Mouse (Mus musculus): ENCODE results near the gene Als2cl.

Gene Als2cl

GRCm38 (mm10) chr9:110879191-110879920, at the start of gene Als2cl:
Gene Als2cl (plus strand): TSS chr9:110879870.
- peak in 1 of 2 experiments; percentile 41 for DNase-seq (ENCODE audit: low spot score in 2 of 2)

- DNase-seq (ENCODE audit: low spot score in 2 of 2), result no peak
Measured at GRCm38 (mm10) chr9:110833021-110833420, 46.6 kb upstream of the Als2cl start.

GRCm38 (mm10) chr9:110834411-110834810, 45.3 kb upstream of the Als2cl start, which contains the start of gene Prss45:
Gene Prss45 (plus strand): TSS chr9:110834588.
- no peak for DNase-seq (ENCODE audit: low spot score in 2 of 2)

- no peak for DNase-seq (ENCODE audit: low spot score in 2 of 2)
Measured at GRCm38 (mm10) chr9:110834961-110835360, 44.7 kb upstream of the Als2cl start.

GRCm38 (mm10) chr9:110836112-110836511, 43.6 kb upstream of the Als2cl start:
- DNase-seq (ENCODE audit: low spot score in 2 of 2), result peak; percentile 5 to 28

- DNase-seq (ENCODE audit: low spot score in 2 of 2), result no peak
Measured at GRCm38 (mm10) chr9:110840905-110841304, 38.8 kb upstream of the Als2cl start.

- no peak for DNase-seq (ENCODE audit: low spot score in 2 of 2)
Measured at GRCm38 (mm10) chr9:110841438-110841837, 38.2 kb upstream of the Als2cl start.

- DNase-seq (ENCODE audit: low spot score in 2 of 2), result no peak
Measured at GRCm38 (mm10) chr9:110844206-110844605, 35.5 kb upstream of the Als2cl start, which contains the start of gene Prss46. Gene Prss46 (plus strand): TSS chr9:110844506.

- DNase-seq (ENCODE audit: low spot score in 2 of 2), result no peak
Measured at GRCm38 (mm10) chr9:110849162-110849561, 30.5 kb upstream of the Als2cl start.

- DNase-seq (ENCODE audit: low spot score in 2 of 2), result no peak
Measured at GRCm38 (mm10) chr9:110855903-110856302, 23.8 kb upstream of the Als2cl start.

- no peak for DNase-seq (ENCODE audit: low spot score in 2 of 2)
Measured at GRCm38 (mm10) chr9:110856920-110857319, 22.8 kb upstream of the Als2cl start.

GRCm38 (mm10) chr9:110857781-110858472, 21.7 kb upstream of the Als2cl start, which contains the start of gene Prss50:
Gene Prss50 (plus strand): TSS chr9:110857967.
- DNase-seq (ENCODE audit: low spot score in 2 of 2), result no peak

- no peak for DNase-seq (ENCODE audit: low spot score in 2 of 2)
Measured at GRCm38 (mm10) chr9:110858523-110858922, 21.1 kb upstream of the Als2cl start.

GRCm38 (mm10) chr9:110858967-110859596, 20.6 kb upstream of the Als2cl start:
- DNase-seq (ENCODE audit: low spot score in 2 of 2), result no peak

- peak; percentile 61 to 76 for DNase-seq (ENCODE audit: low spot score in 2 of 2)
Measured at GRCm38 (mm10) chr9:110871030-110871429, 8.6 kb upstream of the Als2cl start.

GRCm38 (mm10) chr9:110873681-110874659, 5.7 kb upstream of the Als2cl start:
- peak in 1 of 2 experiments; percentile 37 for DNase-seq (ENCODE audit: low spot score in 2 of 2)

- DNase-seq (ENCODE audit: low spot score in 2 of 2), result no peak
Measured at GRCm38 (mm10) chr9:110874660-110875191, 4.9 kb upstream of the Als2cl start.

GRCm38 (mm10) chr9:110875288-110875695, 4.4 kb upstream of the Als2cl start:
- DNase-seq (ENCODE audit: low spot score in 2 of 2), result no peak

- no peak for DNase-seq (ENCODE audit: low spot score in 2 of 2)
Measured at GRCm38 (mm10) chr9:110877353-110877752, 2.3 kb upstream of the Als2cl start.

GRCm38 (mm10) chr9:110877888-110878287, 1.8 kb upstream of the Als2cl start:
- no peak for DNase-seq (ENCODE audit: low spot score in 2 of 2)
